ENCODE assay signal across 5 mouse cellular contexts in genomic region chr9:47669206-47669605, GRCm38 (mm10).
"Had no signal": no experiment of that assay in that cellular context is flagged by ENCODE, and none has a peak within 500 bp of the region (broad histone marks: within the 10 kb centered on the region; RNA-seq: fewer than 3 reads in every experiment).

No protein-coding gene starts in this region.

- DNase-seq: kidney, postnatal 25 days; lung, embryonic 14.5 days; right cerebral cortex, postnatal 14 days; thymus, adult 2 months; thymus, postnatal 36 days had no signal
